In the genomic region with DNA sequence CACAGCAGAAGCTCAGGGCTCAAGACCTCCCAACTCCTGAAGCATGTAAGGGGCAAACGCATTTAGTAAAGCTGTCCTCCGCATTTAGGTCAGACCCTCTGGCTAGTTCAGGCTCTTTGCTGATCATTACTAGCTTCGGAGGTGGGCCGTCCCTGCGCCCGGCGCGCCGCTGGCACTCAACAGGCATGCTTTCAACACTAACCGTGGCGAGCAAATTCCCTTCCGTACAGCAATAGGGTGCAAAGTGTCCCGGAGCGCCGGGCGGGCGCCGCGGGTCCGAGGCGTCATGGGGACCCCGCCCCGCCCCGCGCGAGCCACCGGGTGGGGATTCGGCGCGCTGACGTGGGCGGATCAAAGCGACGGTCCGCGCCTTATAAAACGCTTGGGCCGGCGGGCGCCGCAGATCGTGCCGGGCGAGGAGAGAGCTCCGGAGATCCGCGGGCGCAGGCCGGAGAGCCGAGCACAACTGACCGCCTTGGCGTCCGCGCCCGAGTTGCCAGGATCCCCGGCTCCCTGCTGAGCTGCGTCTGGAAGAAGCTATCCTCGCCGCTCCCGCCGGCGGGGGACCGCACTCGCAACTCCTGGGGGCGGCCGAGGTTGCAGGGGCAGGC, we compare ENCODE assay signal across 8 mouse cellular contexts. TPM values are rescaled to one million over a fixed set of nuclear protein-coding genes. Genes with fewer than 3 reads are reported as not detected.
DNase-seq lines count a peak whose midpoint lies in the region; ATAC-seq and TF ChIP-seq lines count a peak whose summit lies in the region.

Wnt11 (plus strand) TSS at position 402 of the 611 bp plus-strand sequence.

- peak within 1 kb of the TSS; percentile 48 for H3K4me3 ChIP-seq in cerebellum, adult 2 months (replicated peaks; ENCODE audit: insufficient read depth, low read depth, low read length)
- peak within 1 kb of the TSS; percentile 37 for H3K4me3 ChIP-seq in forebrain, embryonic 14.5 days (ENCODE audit: low read depth, low read length)
- H3K4me3 ChIP-seq in hindbrain, embryonic 13.5 days, result peak within 1 kb of the TSS; percentile 52
- peak within 1 kb of the TSS; percentile 44 for H3K4me3 ChIP-seq in liver, embryonic 16.5 days (ENCODE audit: low read depth, low read length)

- no peaks in the 10 kb centered on the region for H3K9me3 ChIP-seq in forebrain, embryonic 14.5 days (replicated peaks; ENCODE audit: control insufficient read depth, low read length)
- no peaks in the 10 kb centered on the region for H3K9me3 ChIP-seq in hindbrain, embryonic 13.5 days
- H3K9me3 ChIP-seq in liver, embryonic 16.5 days (replicated peaks; ENCODE audit: control insufficient read depth, low read length), result no peaks in the 10 kb centered on the region

- no peaks in the 10 kb centered on the region for H3K36me3 ChIP-seq in forebrain, embryonic 14.5 days (ENCODE audit: control insufficient read depth, insufficient read depth, low read length)
- H3K36me3 ChIP-seq in hindbrain, embryonic 13.5 days, result no peaks in the 10 kb centered on the region
- H3K36me3 ChIP-seq in liver, embryonic 16.5 days (ENCODE audit: control insufficient read depth, insufficient read depth), result no peaks in the 10 kb centered on the region

- H3K27ac ChIP-seq in cerebellum, adult 2 months (ENCODE audit: insufficient read depth, low read length), result no peak within 1 kb of the TSS
- no peak within 1 kb of the TSS for H3K27ac ChIP-seq in forebrain, embryonic 14.5 days (ENCODE audit: low read depth, low read length)
- no peak within 1 kb of the TSS for H3K27ac ChIP-seq in hindbrain, embryonic 13.5 days
- H3K27ac ChIP-seq in liver, embryonic 16.5 days (ENCODE audit: low read length), result no peak within 1 kb of the TSS

- peak within 1 kb of the TSS; percentile 79 for H3K4me2 ChIP-seq in forebrain, embryonic 14.5 days (ENCODE audit: low read length)
- H3K4me2 ChIP-seq in hindbrain, embryonic 13.5 days, result peak within 1 kb of the TSS; percentile 94
- H3K4me2 ChIP-seq in liver, embryonic 16.5 days (ENCODE audit: low read depth, low read length), result peak within 1 kb of the TSS; percentile 65

- under 1% methylated on average over 66 of the region's 66 CpGs for WGBS in cerebellum, adult 2 months
- under 1% methylated on average over 57 of the region's 66 CpGs for WGBS in forebrain, embryonic 14.5 days
- under 1% methylated on average over 66 of the region's 66 CpGs for WGBS in hindbrain, embryonic 13.5 days
- under 1% methylated on average over 63 of the region's 66 CpGs for WGBS in liver, embryonic 16.5 days (ENCODE audit: insufficient replicate concordance)

- peak; percentile 44 to 53 for DNase-seq in cerebellum, adult 2 months
- DNase-seq in cerebellum, adult 9-10 months, result no peak
- DNase-seq in Muller cell, postnatal 12 days (ENCODE audit: inconsistent ontology term), result peak; percentile 49
- no peak for DNase-seq in forebrain, embryonic 14.5 days (ENCODE audit: low spot score)
- peak; percentile 62 for DNase-seq in retina, postnatal 1 day
- no peak for DNase-seq in spleen, adult 12 weeks (ENCODE audit: low spot score)

- H3K9ac ChIP-seq in forebrain, embryonic 14.5 days (ENCODE audit: low read length), result peak within 1 kb of the TSS; percentile 40
- peak within 1 kb of the TSS; percentile 73 for H3K9ac ChIP-seq in hindbrain, embryonic 13.5 days
- no peak within 1 kb of the TSS for H3K9ac ChIP-seq in liver, embryonic 16.5 days (ENCODE audit: low read depth, low read length)

- H3K4me1 ChIP-seq in cerebellum, adult 2 months (ENCODE audit: control insufficient read depth, insufficient read depth, low read length), result no peaks in the 10 kb centered on the region
- H3K4me1 ChIP-seq in forebrain, embryonic 14.5 days (ENCODE audit: control insufficient read depth, insufficient read depth, low read length), result peaks cover 8% of the 10 kb centered on the region
- H3K4me1 ChIP-seq in hindbrain, embryonic 13.5 days (replicated peaks), result peaks cover 54% of the 10 kb centered on the region
- no peaks in the 10 kb centered on the region; the same call in 1 of the 2 replicates for H3K4me1 ChIP-seq in liver, embryonic 16.5 days (ENCODE audit: control insufficient read depth, low read depth, low read length)

- peaks cover 2% of the 10 kb centered on the region; the same call in 1 of the 2 replicates for H3K27me3 ChIP-seq in cerebellum, adult 2 months (ENCODE audit: control insufficient read depth, insufficient read depth, low read length)
- peaks cover 72% of the 10 kb centered on the region for H3K27me3 ChIP-seq in forebrain, embryonic 14.5 days (replicated peaks; ENCODE audit: control insufficient read depth, insufficient read depth, low read length)
- H3K27me3 ChIP-seq in hindbrain, embryonic 13.5 days, result peaks cover 98% of the 10 kb centered on the region
- peaks cover 75% of the 10 kb centered on the region for H3K27me3 ChIP-seq in liver, embryonic 16.5 days (ENCODE audit: control insufficient read depth, insufficient read depth, low read depth, low read length)

- no peak for ATAC-seq in forebrain, embryonic 14.5 days
- no peak for ATAC-seq in hindbrain, embryonic 13.5 days (ENCODE audit: low FRiP score)
- ATAC-seq in liver, embryonic 16.5 days (ENCODE audit: low read depth), result no peak

- TF ChIP-seq CTCF in cerebellum, adult 2 months (IDR thresholded peaks at IDR 0.05; ENCODE audit: borderline replicate concordance, insufficient read depth, low read depth, low read length), result no peak

- no peak for TF ChIP-seq POLR2A in cerebellum, adult 2 months (IDR thresholded peaks at IDR 0.05; ENCODE audit: borderline replicate concordance, insufficient read depth, low read length)

RNA-seq across cellular contexts. Expression of gene Wnt11, which starts in this region (rescaled TPM):
- 1.5 and 1.9 TPM in 2 replicates for polyA plus RNA-seq in cerebellum, adult 2 months (2012; rRNA removed)
- 0.26 and 0.50 TPM in 2 replicates for polyA plus RNA-seq in forebrain, embryonic 14.5 days (2014; fragmentation: Nextera tagmentation; extraction: Ambion mirVana)
- polyA plus RNA-seq in hindbrain, embryonic 13.5 days (2015; fragmentation: Nextera tagmentation; extraction: Ambion mirVana), result 2.0 and 2.3 TPM in 2 replicates
- 0.20 and 0.25 TPM in 2 replicates for polyA plus RNA-seq in liver, embryonic 16.5 days (2015; fragmentation: Nextera tagmentation; extraction: Ambion mirVana)

Comparison
In these comparisons a context has a peak if more than half of its experiments do, and no peak if none do; other contexts are left out.
1. DNase-seq: peak in cerebellum, adult 2 months (2 of 2), Muller cell, postnatal 12 days (single experiment) and retina, postnatal 1 day (single experiment); none in cerebellum, adult 9-10 months (single experiment), forebrain, embryonic 14.5 days (single experiment) and spleen, adult 12 weeks (single experiment).
2. Peak in every context shown above with its lines, with median percentiles within 50 percentile points of each other: H3K4me3 ChIP-seq and H3K4me2 ChIP-seq.